Mouse (Mus musculus): ENCODE measurements around the gene Chrm3.
A peak's percentile ranks its signal among the peaks of the same experiment; 100 is the strongest.

Chrm3 gene

GRCm38 (mm10) chr13:10235391-10236169 lies 125.1 kb downstream of the Chrm3 start:
- peak; percentile 34 to 38 for DNase-seq

GRCm38 (mm10) chr13:10220403-10220802 lies 140.2 kb downstream of the Chrm3 start:
- peak; percentile 3 for DNase-seq

GRCm38 (mm10) chr13:10212112-10212511 lies 148.5 kb downstream of the Chrm3 start:
- DNase-seq = no peak

GRCm38 (mm10) chr13:10210522-10211244 lies 150.0 kb downstream of the Chrm3 start:
- DNase-seq = no peak

GRCm38 (mm10) chr13:10199206-10199956 lies 161.3 kb downstream of the Chrm3 start:
- DNase-seq = no peak

- DNase-seq = no peak
These were observed 170.8 kb downstream of the Chrm3 start for GRCm38 (mm10) chr13:10189829-10190228.

GRCm38 (mm10) chr13:10187926-10188325 lies 172.7 kb downstream of the Chrm3 start:
- no peak for DNase-seq

- no peak for DNase-seq
These were observed 176.8 kb downstream of the Chrm3 start for GRCm38 (mm10) chr13:10183837-10184236.

GRCm38 (mm10) chr13:10182756-10183155 lies 177.9 kb downstream of the Chrm3 start:
- DNase-seq = no peak

- DNase-seq = no peak
These were observed 190.1 kb downstream of the Chrm3 start for GRCm38 (mm10) chr13:10170529-10170928.

GRCm38 (mm10) chr13:10163354-10163753 lies 197.3 kb downstream of the Chrm3 start:
- DNase-seq = no peak

GRCm38 (mm10) chr13:10157496-10157895 lies 203.2 kb downstream of the Chrm3 start:
- no peak for DNase-seq

- no peak for DNase-seq
These were observed 220.1 kb downstream of the Chrm3 start for GRCm38 (mm10) chr13:10140573-10140972.

- no peak for DNase-seq
These were observed 221.8 kb downstream of the Chrm3 start for GRCm38 (mm10) chr13:10138878-10139277.

GRCm38 (mm10) chr13:10131064-10131463 lies 229.6 kb downstream of the Chrm3 start:
- no peak for DNase-seq

- no peak for DNase-seq
These were observed 248.4 kb downstream of the Chrm3 start for GRCm38 (mm10) chr13:10112211-10112610.

GRCm38 (mm10) chr13:10109542-10109941 lies 251.1 kb downstream of the Chrm3 start:
- DNase-seq = peak; percentile 15 to 55

- no peak for DNase-seq
These were observed 253.3 kb downstream of the Chrm3 start for GRCm38 (mm10) chr13:10107331-10107730.

- no peak for DNase-seq
These were observed 269.9 kb downstream of the Chrm3 start for GRCm38 (mm10) chr13:10090778-10091177.

- no peak for DNase-seq
These were observed 274.3 kb downstream of the Chrm3 start for GRCm38 (mm10) chr13:10086336-10086735.

GRCm38 (mm10) chr13:10081896-10082426 lies 278.7 kb downstream of the Chrm3 start:
- DNase-seq = peak; percentile 50 to 63

- DNase-seq = peak; percentile 20 to 55
These were observed 289.5 kb downstream of the Chrm3 start for GRCm38 (mm10) chr13:10071165-10071564.

- no peak for DNase-seq
These were observed 291.6 kb downstream of the Chrm3 start for GRCm38 (mm10) chr13:10068927-10069580.
